13 mouse cellular contexts compared by ENCODE assay signal in genomic region chr6:42343361-42344120, GRCm38 (mm10). TPM values are rescaled to one million over a fixed set of nuclear protein-coding genes. Genes with fewer than 3 reads are reported as not detected.
DNase-seq lines count a peak whose midpoint lies in the region; ATAC-seq lines count a peak whose summit lies in the region.
"Had no signal": no experiment of that assay in that cellular context is flagged by ENCODE, and none has a peak within 500 bp of the region (broad histone marks: within the 10 kb centered on the region; RNA-seq: fewer than 3 reads in every experiment).

No protein-coding gene starts in this region.

- DNase-seq in layer of hippocampus, adult 9-11 months, result peak; percentile 72
- no peak for DNase-seq in layer of hippocampus, adult 8-10 months (ENCODE audit: low spot score in 2 of 2)
- DNase-seq in brain, adult 2 months (ENCODE audit: low read depth, low spot score), result peak; percentile 99
- DNase-seq in thymus, postnatal 10 days (ENCODE audit: low spot score in 2 of 2), result peak; percentile 64 to 68
- no peak for DNase-seq in c-Kit-positive CD71-positive TER-119-positive erythroid progenitor cells, embryonic 14.5 days (ENCODE audit: low spot score)
- DNase-seq in embryo, embryonic 9.5 days (ENCODE audit: extremely low spot score), result no peak
- DNase-seq in testis, postnatal 10 days (ENCODE audit: low spot score), result no peak
- DNase-seq: adrenal gland, adult 8-10 months had no signal

- peak; percentile 94 to 97 for ATAC-seq in hematopoietic stem cell, adult 5-6 weeks (replicated peaks in 1 of 2; ENCODE audit: insufficient read depth in 1 of 2, low FRiP score in 2 of 2, low TSS enrichment in 1 of 2, low read depth in 1 of 2, poor library complexity in 2 of 2, severe bottlenecking in 2 of 2)
- ATAC-seq: midbrain, embryonic 13.5 days had no signal

RNA-seq across cellular contexts. Expression of gene Zyx, which starts 5.9 kb away (rescaled TPM):
- total RNA-seq in layer of hippocampus, adult 8-10 months (2022), result 10 to 100 TPM; 36.5 to 52.5 (median 44.5) TPM
- 71.2 and 71.8 TPM in 2 replicates for total RNA-seq in hematopoietic stem cell, adult 5-6 weeks (2017)

RNA-seq across cellular contexts. Expression of gene Fam131b, which starts 19.1 kb away (rescaled TPM):
- total RNA-seq in layer of hippocampus, adult 8-10 months (2022), result 10 to 100 TPM; 72.3 to 80.0 (median 75.9) TPM
- total RNA-seq in hematopoietic stem cell, adult 5-6 weeks (2017), result not detected in 2 replicates
- total RNA-seq: liver, adult 2 months had no signal

RNA-seq across cellular contexts. Expression of gene Epha1, which starts 29.5 kb away (rescaled TPM):
- under 1 TPM; 0.14 to 0.36 (median 0.15) TPM for total RNA-seq in layer of hippocampus, adult 8-10 months (2022)
- 0.56 and 0.84 TPM in 2 replicates for total RNA-seq in hematopoietic stem cell, adult 5-6 weeks (2017)

RNA-seq across cellular contexts. Expression of gene Tas2r143, which starts 56.5 kb away (rescaled TPM):
- total RNA-seq in layer of hippocampus, adult 8-10 months (2022), result not detected
- not detected in 2 replicates for total RNA-seq in hematopoietic stem cell, adult 5-6 weeks (2017)
- total RNA-seq: ES-E14; gastrocnemius, adult 18-20 months had no signal

RNA-seq across cellular contexts. Expression of gene Clcn1, which starts 57.1 kb away (rescaled TPM):
- total RNA-seq in layer of hippocampus, adult 8-10 months (2022), result 1 to 10 TPM; 2.9 to 4.3 (median 3.4) TPM
- total RNA-seq in hematopoietic stem cell, adult 5-6 weeks (2017), result 0.75 TPM in 1 of 2 replicates, not detected in the other

Comparison
In these comparisons a context has a peak if more than half of its experiments do, and no peak if none do; other contexts are left out.
1. DNase-seq: peak in layer of hippocampus, adult 9-11 months (single experiment), brain, adult 2 months (single experiment) and thymus, postnatal 10 days (2 of 2); none in layer of hippocampus, adult 8-10 months (0 of 2), c-Kit-positive CD71-positive TER-119-positive erythroid progenitor cells, embryonic 14.5 days (single experiment), embryo, embryonic 9.5 days (single experiment) and testis, postnatal 10 days (single experiment).
2. RNA of gene Fam131b, which starts 19.1 kb away (total RNA-seq): 72.3 to 80.0 TPM in layer of hippocampus, adult 8-10 months; not detected in hematopoietic stem cell, adult 5-6 weeks; every median in the first group is over 10 times any median in the second.